Mouse (Mus musculus): Measurements from ENCODE around the gene Map3k13. TPM values are rescaled to one million over a fixed set of nuclear protein-coding genes. Genes with fewer than 3 reads are reported as not detected.
"Not testable (repeated sequence)": the region's sequence is repeated elsewhere in the genome, so short reads cannot be mapped to it uniquely, and the experiment has no call there.

Map3k13 gene
- total RNA-seq, 1 experiment from 2014 or later = not detected

GRCm38 (mm10) chr16:21795071-21795470, 925 bp downstream of the Map3k13 start:
- no peak for ATAC-seq (replicated peaks; ENCODE audit: insufficient number of reproducible peaks, low FRiP score, low TSS enrichment, poor library complexity, severe bottlenecking)

- ATAC-seq (replicated peaks; ENCODE audit: insufficient number of reproducible peaks, low FRiP score, low TSS enrichment, poor library complexity, severe bottlenecking) = no peak
Observed at GRCm38 (mm10) chr16:21804258-21804657, 10.1 kb downstream of the Map3k13 start.

GRCm38 (mm10) chr16:21806892-21807291, 12.7 kb downstream of the Map3k13 start:
- no peak for ATAC-seq (replicated peaks; ENCODE audit: insufficient number of reproducible peaks, low FRiP score, low TSS enrichment, poor library complexity, severe bottlenecking)

- ATAC-seq (replicated peaks; ENCODE audit: insufficient number of reproducible peaks, low FRiP score, low TSS enrichment, poor library complexity, severe bottlenecking) = not testable (repeated sequence)
Observed at GRCm38 (mm10) chr16:21807786-21808185, 13.6 kb downstream of the Map3k13 start.

GRCm38 (mm10) chr16:21813164-21813834, 19.2 kb downstream of the Map3k13 start:
- ATAC-seq (replicated peaks; ENCODE audit: insufficient number of reproducible peaks, low FRiP score, low TSS enrichment, poor library complexity, severe bottlenecking) = no peak

- no peak for ATAC-seq (replicated peaks; ENCODE audit: insufficient number of reproducible peaks, low FRiP score, low TSS enrichment, poor library complexity, severe bottlenecking)
Observed at GRCm38 (mm10) chr16:21814861-21815668, 20.9 kb downstream of the Map3k13 start.

- no peak for ATAC-seq (replicated peaks; ENCODE audit: insufficient number of reproducible peaks, low FRiP score, low TSS enrichment, poor library complexity, severe bottlenecking)
Observed at GRCm38 (mm10) chr16:21815669-21816010, 21.5 kb downstream of the Map3k13 start.

- no peak for ATAC-seq (replicated peaks; ENCODE audit: insufficient number of reproducible peaks, low FRiP score, low TSS enrichment, poor library complexity, severe bottlenecking)
Observed at GRCm38 (mm10) chr16:21818132-21818531, 24.0 kb downstream of the Map3k13 start.

- ATAC-seq (replicated peaks; ENCODE audit: insufficient number of reproducible peaks, low FRiP score, low TSS enrichment, poor library complexity, severe bottlenecking) = no peak
Observed at GRCm38 (mm10) chr16:21818629-21819028, 24.5 kb downstream of the Map3k13 start.

- ATAC-seq (replicated peaks; ENCODE audit: insufficient number of reproducible peaks, low FRiP score, low TSS enrichment, poor library complexity, severe bottlenecking) = no peak
Observed at GRCm38 (mm10) chr16:21825612-21826031, 31.5 kb downstream of the Map3k13 start.

GRCm38 (mm10) chr16:21827153-21827552, 33.0 kb downstream of the Map3k13 start:
- no peak for ATAC-seq (replicated peaks; ENCODE audit: insufficient number of reproducible peaks, low FRiP score, low TSS enrichment, poor library complexity, severe bottlenecking)

- no peak for ATAC-seq (replicated peaks; ENCODE audit: insufficient number of reproducible peaks, low FRiP score, low TSS enrichment, poor library complexity, severe bottlenecking)
Observed at GRCm38 (mm10) chr16:21827581-21827980, 33.4 kb downstream of the Map3k13 start.

- ATAC-seq (replicated peaks; ENCODE audit: insufficient number of reproducible peaks, low FRiP score, low TSS enrichment, poor library complexity, severe bottlenecking) = no peak
Observed at GRCm38 (mm10) chr16:21829711-21830110, 35.6 kb downstream of the Map3k13 start.

GRCm38 (mm10) chr16:21830784-21831183, 36.6 kb downstream of the Map3k13 start:
- ATAC-seq (replicated peaks; ENCODE audit: insufficient number of reproducible peaks, low FRiP score, low TSS enrichment, poor library complexity, severe bottlenecking) = no peak

- ATAC-seq (replicated peaks; ENCODE audit: insufficient number of reproducible peaks, low FRiP score, low TSS enrichment, poor library complexity, severe bottlenecking) = no peak
Observed at GRCm38 (mm10) chr16:21831764-21832163, 37.6 kb downstream of the Map3k13 start.

- no peak for ATAC-seq (replicated peaks; ENCODE audit: insufficient number of reproducible peaks, low FRiP score, low TSS enrichment, poor library complexity, severe bottlenecking)
Observed at GRCm38 (mm10) chr16:21833469-21833868, 39.3 kb downstream of the Map3k13 start.

- no peak for ATAC-seq (replicated peaks; ENCODE audit: insufficient number of reproducible peaks, low FRiP score, low TSS enrichment, poor library complexity, severe bottlenecking)
Observed at GRCm38 (mm10) chr16:21833970-21834369, 39.8 kb downstream of the Map3k13 start.

- no peak for ATAC-seq (replicated peaks; ENCODE audit: insufficient number of reproducible peaks, low FRiP score, low TSS enrichment, poor library complexity, severe bottlenecking)
Observed at GRCm38 (mm10) chr16:21834866-21835583, 40.9 kb downstream of the Map3k13 start.

GRCm38 (mm10) chr16:21835584-21835931, 41.4 kb downstream of the Map3k13 start:
- no peak for ATAC-seq (replicated peaks; ENCODE audit: insufficient number of reproducible peaks, low FRiP score, low TSS enrichment, poor library complexity, severe bottlenecking)

Measured in monocyte, adult 5-6 weeks (primary cell).